ENCODE assay signal across 10 mouse cellular contexts in the genomic region with DNA sequence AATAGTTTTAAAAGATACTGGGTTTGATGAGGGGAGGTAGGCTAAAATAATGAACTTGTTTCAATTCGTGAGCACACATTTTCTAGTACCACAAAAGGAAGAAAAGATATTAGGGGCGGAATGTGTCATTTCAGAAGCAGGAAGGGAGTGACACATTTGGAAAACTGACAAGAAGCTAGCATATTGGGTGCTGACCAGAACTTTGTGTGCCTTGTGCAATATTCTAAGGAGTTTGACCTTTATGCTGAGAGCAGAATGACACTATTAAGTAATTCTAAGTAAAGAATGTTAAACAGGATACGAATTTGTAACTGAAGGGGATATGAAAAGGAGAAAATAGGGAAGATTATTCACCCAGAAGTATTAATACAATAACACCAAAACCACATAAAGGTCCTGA. TPM values are rescaled to one million over a fixed set of nuclear protein-coding genes. Genes with fewer than 3 reads are reported as not detected.
DNase-seq lines count a peak whose midpoint lies in the region; ATAC-seq and TF ChIP-seq lines count a peak whose summit lies in the region.
"Had no signal": no experiment of that assay in that cellular context is flagged by ENCODE, and none has a peak within 500 bp of the region (broad histone marks: within the 10 kb centered on the region; RNA-seq: fewer than 3 reads in every experiment).

No protein-coding gene starts in this region.

- TF ChIP-seq POLR2A in kidney, adult 2 months (IDR thresholded peaks at IDR 0.05; ENCODE audit: low read depth, low read length) = no peak
- no peak for TF ChIP-seq POLR2A in embryonic fibroblast, embryonic 13.5 days (IDR thresholded peaks at IDR 0.05; ENCODE audit: low read depth, low read length)

- H3K27ac ChIP-seq in kidney, adult 2 months (ENCODE audit: insufficient read depth, low read depth, low read length) = peak overlapping the region; percentile 84
- no peak overlapping the region for H3K27ac ChIP-seq in kidney, embryonic 16.5 days (ENCODE audit: low read length)
- 0 out of 2 replicates have a peak overlapping the region, but pooled peaks have one; percentile 18 for H3K27ac ChIP-seq in embryonic fibroblast, embryonic 13.5 days (ENCODE audit: insufficient read depth, low read length)
- peak overlapping the region; percentile 54; the same call in 1 of the 2 replicates for H3K27ac ChIP-seq in intestine, embryonic 16.5 days (ENCODE audit: low read length)
- H3K27ac ChIP-seq in midbrain, embryonic 11.5 days (ENCODE audit: low read depth, low read length) = no peak overlapping the region
- H3K27ac ChIP-seq: left cerebral cortex, adult 2 months had no signal

- no peaks in the 10 kb centered on the region for H3K9me3 ChIP-seq in kidney, embryonic 16.5 days (ENCODE audit: low read length)
- no peaks in the 10 kb centered on the region for H3K9me3 ChIP-seq in intestine, embryonic 16.5 days (ENCODE audit: control insufficient read depth, low read length)
- H3K9me3 ChIP-seq in midbrain, embryonic 11.5 days (ENCODE audit: control insufficient read depth, low read length) = no peaks in the 10 kb centered on the region
- H3K9me3 ChIP-seq: megakaryocyte, embryonic 14.5 days had no signal

- no peaks in the 10 kb centered on the region for H3K27me3 ChIP-seq in kidney, adult 2 months (replicated peaks; ENCODE audit: control insufficient read depth, insufficient read depth, low read length)
- no peaks in the 10 kb centered on the region for H3K27me3 ChIP-seq in kidney, embryonic 16.5 days (ENCODE audit: insufficient read depth, low read length)
- H3K27me3 ChIP-seq in intestine, embryonic 16.5 days (replicated peaks; ENCODE audit: control insufficient read depth, insufficient read depth, low read length) = no peaks in the 10 kb centered on the region
- no peaks in the 10 kb centered on the region for H3K27me3 ChIP-seq in midbrain, embryonic 11.5 days (ENCODE audit: control insufficient read depth, insufficient read depth, low read length)
- H3K27me3 ChIP-seq: megakaryocyte, embryonic 14.5 days had no signal

- no peak overlapping the region for H3K9ac ChIP-seq in kidney, embryonic 16.5 days (replicated peaks; ENCODE audit: low read length)
- H3K9ac ChIP-seq in intestine, embryonic 16.5 days (ENCODE audit: low read depth, low read length) = no peak overlapping the region
- no peak overlapping the region for H3K9ac ChIP-seq in midbrain, embryonic 11.5 days (ENCODE audit: low read length)

- no peak for TF ChIP-seq CTCF in kidney, adult 2 months (conservative IDR thresholded peaks at IDR 0.05; ENCODE audit: insufficient read depth, insufficient read length, low read depth, low read length)
- TF ChIP-seq CTCF in embryonic fibroblast, embryonic 13.5 days (IDR thresholded peaks at IDR 0.05; ENCODE audit: borderline replicate concordance, insufficient read depth, low read length) = no peak

- no peak overlapping the region for H3K4me3 ChIP-seq in kidney, adult 2 months (ENCODE audit: insufficient read depth, low read depth, low read length)
- no peak overlapping the region for H3K4me3 ChIP-seq in kidney, embryonic 16.5 days (ENCODE audit: low read length)
- H3K4me3 ChIP-seq in embryonic fibroblast, embryonic 13.5 days (ENCODE audit: insufficient read depth, low read length) = no peak overlapping the region
- H3K4me3 ChIP-seq in intestine, embryonic 16.5 days (ENCODE audit: low read length) = no peak overlapping the region
- H3K4me3 ChIP-seq in midbrain, embryonic 11.5 days (ENCODE audit: low read depth, low read length) = no peak overlapping the region
- H3K4me3 ChIP-seq: left cerebral cortex, adult 2 months; megakaryocyte, embryonic 14.5 days had no signal

- H3K36me3 ChIP-seq in kidney, adult 2 months (ENCODE audit: control insufficient read depth, insufficient read depth, low read length) = no peaks in the 10 kb centered on the region
- H3K36me3 ChIP-seq in kidney, embryonic 16.5 days (ENCODE audit: insufficient read depth, low read length) = no peaks in the 10 kb centered on the region
- H3K36me3 ChIP-seq in intestine, embryonic 16.5 days (ENCODE audit: control insufficient read depth, insufficient read depth, low read length) = no peaks in the 10 kb centered on the region
- no peaks in the 10 kb centered on the region for H3K36me3 ChIP-seq in midbrain, embryonic 11.5 days (ENCODE audit: control insufficient read depth, insufficient read depth, low read length)

- 33% methylated on average over 3 of the region's 3 CpGs for WGBS in kidney, adult 2 months
- WGBS in kidney, embryonic 16.5 days = 66% methylated on average over 3 of the region's 3 CpGs
- WGBS in intestine, embryonic 16.5 days = 58% methylated on average over 3 of the region's 3 CpGs
- 83% methylated on average over 3 of the region's 3 CpGs for WGBS in midbrain, embryonic 11.5 days

- no peak overlapping the region for H3K4me2 ChIP-seq in kidney, embryonic 16.5 days (replicated peaks; ENCODE audit: low read depth, low read length)
- H3K4me2 ChIP-seq in intestine, embryonic 16.5 days (ENCODE audit: low read depth, low read length) = no peak overlapping the region
- no peak overlapping the region for H3K4me2 ChIP-seq in midbrain, embryonic 11.5 days

- peak; percentile 86 for DNase-seq in kidney, adult 2 months
- no peak for DNase-seq in right cerebral cortex, adult 18-20 months
- no peak for DNase-seq in midbrain, embryonic 11.5 days (ENCODE audit: low spot score, missing footprints)
- DNase-seq in cerebellum, adult 18-20 months = no peak

- no peak for ATAC-seq in kidney, embryonic 16.5 days (ENCODE audit: low FRiP score, low TSS enrichment)
- peak; percentile 63 for ATAC-seq in intestine, embryonic 16.5 days
- ATAC-seq in megakaryocyte progenitor cell, adult 5-6 weeks (replicated peaks; ENCODE audit: poor library complexity) = peak; percentile 16
- ATAC-seq in midbrain, embryonic 11.5 days (ENCODE audit: low FRiP score) = no peak

- peaks cover 5% of the 10 kb centered on the region for H3K4me1 ChIP-seq in kidney, adult 2 months (ENCODE audit: control insufficient read depth, insufficient read depth, low read length)
- no peaks in the 10 kb centered on the region for H3K4me1 ChIP-seq in kidney, embryonic 16.5 days (ENCODE audit: insufficient read depth, low read length)
- no peaks in the 10 kb centered on the region for H3K4me1 ChIP-seq in embryonic fibroblast, embryonic 13.5 days (ENCODE audit: control insufficient read depth, insufficient read depth, low read length)
- H3K4me1 ChIP-seq in intestine, embryonic 16.5 days (ENCODE audit: control insufficient read depth, insufficient read depth, low read length) = no peaks in the 10 kb centered on the region
- H3K4me1 ChIP-seq in midbrain, embryonic 11.5 days (ENCODE audit: control insufficient read depth, insufficient read depth, low read length) = no peaks in the 10 kb centered on the region
- H3K4me1 ChIP-seq: megakaryocyte, embryonic 14.5 days had no signal

RNA-seq across cellular contexts. Expression of a gene that starts 12.0 kb away (rescaled TPM):
- 41.4 and 43.8 TPM in 2 replicates for polyA plus RNA-seq in kidney, adult 2 months (2012; rRNA removed)
- 10.1 and 12.7 TPM in 2 replicates for polyA plus RNA-seq in kidney, embryonic 16.5 days (2015; fragmentation: Nextera tagmentation; extraction: Ambion mirVana)
- polyA plus RNA-seq in embryonic fibroblast, embryonic 13.5 days (2011; ENCODE audit: insufficient read length, low read depth, missing spikeins) = 1.0 and 4.2 TPM in 2 replicates
- 44.9 and 63.4 TPM in 2 replicates for polyA plus RNA-seq in intestine, embryonic 16.5 days (2015; fragmentation: Nextera tagmentation; extraction: Ambion mirVana)
- 0.98 and 1.6 TPM in 2 replicates for total RNA-seq in megakaryocyte progenitor cell, adult 5-6 weeks (2015)
- 0.92 and 2.9 TPM in 2 replicates for total RNA-seq in megakaryocyte progenitor cell, adult 5-6 weeks (2017)
- polyA plus RNA-seq in midbrain, embryonic 11.5 days (2014; fragmentation: Nextera tagmentation; extraction: Ambion mirVana) = 1.2 and 2.0 TPM in 2 replicates

Comparison
In these comparisons a context has a peak if more than half of its experiments do, and no peak if none do; other contexts are left out.
1. H3K27ac ChIP-seq: peak in kidney, adult 2 months (single experiment), embryonic fibroblast, embryonic 13.5 days (single experiment) and intestine, embryonic 16.5 days (single experiment); none in kidney, embryonic 16.5 days (single experiment) and midbrain, embryonic 11.5 days (single experiment).
2. ATAC-seq: peak in intestine, embryonic 16.5 days (single experiment) and megakaryocyte progenitor cell, adult 5-6 weeks (single experiment); none in kidney, embryonic 16.5 days (single experiment) and midbrain, embryonic 11.5 days (single experiment).